Mouse (Mus musculus): ENCODE results near the gene Tmem102. TPM values are rescaled to one million over a fixed set of nuclear protein-coding genes. Genes with fewer than 3 reads are reported as not detected.

Gene Tmem102
- polyA plus RNA-seq, 1 experiment from 2014 or later, result 22.9 TPM

GRCm38 (mm10) chr11:69846198-69846680, 40.8 kb upstream of the Tmem102 start, which contains the start of gene Plscr3:
Gene Plscr3 (plus strand): TSS chr11:69846376.
- Histone ChIP-seq H3K27me3 (replicated peaks; ENCODE audit: control insufficient read depth, insufficient read depth, low read length) (no peaks in the 10 kb centered on the region), H3K9ac (ENCODE audit: low read length) (peak within 1 kb of the TSS; percentile 87), H3K27ac (ENCODE audit: low read depth) (peak within 1 kb of the TSS; percentile 96), H3K4me2 (ENCODE audit: low read length) (peak within 1 kb of the TSS; percentile 91), H3K9me3 (ENCODE audit: control insufficient read depth, low read length) (no peaks in the 10 kb centered on the region), H3K36me3 (ENCODE audit: control insufficient read depth, insufficient read depth, low read length) (peaks cover 32% of the 10 kb centered on the region), H3K4me1 (replicated peaks; ENCODE audit: control insufficient read depth, insufficient read depth, low read length) (peaks cover 20% of the 10 kb centered on the region), H3K4me3 (ENCODE audit: low read depth, low read length) (peak within 1 kb of the TSS; percentile 77)
- 1% methylated on average over 37 of the region's 38 CpGs for WGBS
- DNase-seq (ENCODE audit: low spot score), result peak; percentile 97
- peak; percentile 91 for ATAC-seq (replicated peaks; ENCODE audit: low FRiP score, low TSS enrichment, low read depth)

- Histone ChIP-seq H3K4me3 (ENCODE audit: low read depth, low read length) (peak overlapping the region; percentile 79), H3K27ac (ENCODE audit: low read depth) (peak overlapping the region; percentile 83), H3K27me3 (replicated peaks; ENCODE audit: control insufficient read depth, insufficient read depth, low read length) (no peaks in the 10 kb centered on the region), H3K9me3 (ENCODE audit: control insufficient read depth, low read length) (no peaks in the 10 kb centered on the region), H3K36me3 (ENCODE audit: control insufficient read depth, insufficient read depth, low read length) (0 out of 2 replicates have a peak, but pooled peaks cover 2% of the 10 kb centered on the region), H3K4me1 (replicated peaks; ENCODE audit: control insufficient read depth, insufficient read depth, low read length) (peaks cover 29% of the 10 kb centered on the region), H3K4me2 (ENCODE audit: low read length) (peak overlapping the region; percentile 68), H3K9ac (ENCODE audit: low read length) (peak overlapping the region; percentile 64)
- 1% methylated on average over 7 of the region's 7 CpGs for WGBS
- DNase-seq (ENCODE audit: low spot score) (no peak), ATAC-seq (replicated peaks; ENCODE audit: low FRiP score, low TSS enrichment, low read depth) (peak; percentile 2; the same call in 1 of the 2 replicates)
These were observed 33.3 kb upstream of the Tmem102 start for GRCm38 (mm10) chr11:69838714-69839104.

GRCm38 (mm10) chr11:69837952-69838713, 32.7 kb upstream of the Tmem102 start, which contains the start of gene Tmem256:
Gene Tmem256 (plus strand): TSS chr11:69838514.
- H3K36me3 ChIP-seq (ENCODE audit: control insufficient read depth, insufficient read depth, low read length), result peaks cover 8% of the 10 kb centered on the region; the same call in 1 of the 2 replicates
- under 1% methylated on average over 34 of the region's 34 CpGs for WGBS
- peaks cover 32% of the 10 kb centered on the region for H3K4me1 ChIP-seq (replicated peaks; ENCODE audit: control insufficient read depth, insufficient read depth, low read length)
- H3K9me3 ChIP-seq (ENCODE audit: control insufficient read depth, low read length), result no peaks in the 10 kb centered on the region
- peak within 1 kb of the TSS; percentile 64 for H3K9ac ChIP-seq (ENCODE audit: low read length)
- peak within 1 kb of the TSS; percentile 79 for H3K4me3 ChIP-seq (ENCODE audit: low read depth, low read length)
- H3K27ac ChIP-seq (ENCODE audit: low read depth), result peak within 1 kb of the TSS; percentile 83
- H3K4me2 ChIP-seq (ENCODE audit: low read length), result peak within 1 kb of the TSS; percentile 77
- ATAC-seq (replicated peaks; ENCODE audit: low FRiP score, low TSS enrichment, low read depth) (peak; percentile 89), DNase-seq (ENCODE audit: low spot score) (peak; percentile 100)
- H3K27me3 ChIP-seq (replicated peaks; ENCODE audit: control insufficient read depth, insufficient read depth, low read length), result no peaks in the 10 kb centered on the region

GRCm38 (mm10) chr11:69837604-69837951, 32.2 kb upstream of the Tmem102 start, which contains the start of gene Nlgn2:
Gene Nlgn2 (minus strand): TSS chr11:69837784.
- Histone ChIP-seq H3K4me1 (replicated peaks; ENCODE audit: control insufficient read depth, insufficient read depth, low read length) (peaks cover 32% of the 10 kb centered on the region), H3K4me2 (ENCODE audit: low read length) (peak within 1 kb of the TSS; percentile 77), H3K9me3 (ENCODE audit: control insufficient read depth, low read length) (no peaks in the 10 kb centered on the region), H3K27me3 (replicated peaks; ENCODE audit: control insufficient read depth, insufficient read depth, low read length) (no peaks in the 10 kb centered on the region), H3K27ac (ENCODE audit: low read depth) (peak within 1 kb of the TSS; percentile 83), H3K36me3 (ENCODE audit: control insufficient read depth, insufficient read depth, low read length) (peaks cover 14% of the 10 kb centered on the region), H3K4me3 (ENCODE audit: low read depth, low read length) (peak within 1 kb of the TSS; percentile 79), H3K9ac (ENCODE audit: low read length) (peak within 1 kb of the TSS; percentile 64)
- ATAC-seq (replicated peaks; ENCODE audit: low FRiP score, low TSS enrichment, low read depth) (peak; percentile 74), DNase-seq (ENCODE audit: low spot score) (no peak)
- 0% methylated on average over 30 of the region's 32 CpGs for WGBS

GRCm38 (mm10) chr11:69836703-69837576, 31.5 kb upstream of the Tmem102 start:
- peak overlapping the region; percentile 62 for H3K9ac ChIP-seq (ENCODE audit: low read length)
- H3K27ac ChIP-seq (ENCODE audit: low read depth), result peak overlapping the region; percentile 78
- H3K36me3 ChIP-seq (ENCODE audit: control insufficient read depth, insufficient read depth, low read length), result peaks cover 20% of the 10 kb centered on the region
- H3K4me1 ChIP-seq (replicated peaks; ENCODE audit: control insufficient read depth, insufficient read depth, low read length), result peaks cover 32% of the 10 kb centered on the region
- peak overlapping the region; percentile 77 for H3K4me2 ChIP-seq (ENCODE audit: low read length)
- peak overlapping the region; percentile 79 for H3K4me3 ChIP-seq (ENCODE audit: low read depth, low read length)
- H3K27me3 ChIP-seq (replicated peaks; ENCODE audit: control insufficient read depth, insufficient read depth, low read length), result no peaks in the 10 kb centered on the region
- WGBS, result 2% methylated on average over 51 of the region's 52 CpGs
- DNase-seq (ENCODE audit: low spot score) (peak; percentile 83), ATAC-seq (replicated peaks; ENCODE audit: low FRiP score, low TSS enrichment, low read depth) (peak; percentile 0; the same call in 1 of the 2 replicates)
- no peaks in the 10 kb centered on the region for H3K9me3 ChIP-seq (ENCODE audit: control insufficient read depth, low read length)

GRCm38 (mm10) chr11:69835966-69836335, 30.5 kb upstream of the Tmem102 start:
- WGBS, result 19% methylated on average over 4 of the region's 4 CpGs
- H3K27ac ChIP-seq (ENCODE audit: low read depth), result no peak overlapping the region

GRCm38 (mm10) chr11:69835326-69835965, 30.0 kb upstream of the Tmem102 start:
- H3K27ac ChIP-seq (ENCODE audit: low read depth), result no peak overlapping the region
- 19% methylated on average over 9 of the region's 9 CpGs for WGBS
- ATAC-seq (replicated peaks; ENCODE audit: low FRiP score, low TSS enrichment, low read depth), result no peak
- no peaks in the 10 kb centered on the region for H3K9me3 ChIP-seq (ENCODE audit: control insufficient read depth, low read length)
- peak overlapping the region; percentile 77 for H3K4me2 ChIP-seq (ENCODE audit: low read length)
- no peaks in the 10 kb centered on the region for H3K27me3 ChIP-seq (replicated peaks; ENCODE audit: control insufficient read depth, insufficient read depth, low read length)
- H3K4me3 ChIP-seq (ENCODE audit: low read depth, low read length), result peak overlapping the region; percentile 79
- H3K4me1 ChIP-seq (replicated peaks; ENCODE audit: control insufficient read depth, insufficient read depth, low read length), result peaks cover 32% of the 10 kb centered on the region
- peaks cover 20% of the 10 kb centered on the region for H3K36me3 ChIP-seq (ENCODE audit: control insufficient read depth, insufficient read depth, low read length)
- no peak overlapping the region for H3K9ac ChIP-seq (ENCODE audit: low read length)
- no peak for DNase-seq (ENCODE audit: low spot score)

More at GRCm38 (mm10) chr11:69835966-69836335, 30.5 kb upstream of the Tmem102 start:
- Histone ChIP-seq H3K27me3 (replicated peaks; ENCODE audit: control insufficient read depth, insufficient read depth, low read length) (no peaks in the 10 kb centered on the region), H3K9ac (ENCODE audit: low read length) (no peak overlapping the region), H3K9me3 (ENCODE audit: control insufficient read depth, low read length) (no peaks in the 10 kb centered on the region), H3K36me3 (ENCODE audit: control insufficient read depth, insufficient read depth, low read length) (peaks cover 20% of the 10 kb centered on the region), H3K4me3 (ENCODE audit: low read depth, low read length) (peak overlapping the region; percentile 79), H3K4me2 (ENCODE audit: low read length) (peak overlapping the region; percentile 77), H3K4me1 (replicated peaks; ENCODE audit: control insufficient read depth, insufficient read depth, low read length) (peaks cover 32% of the 10 kb centered on the region)
- ATAC-seq (replicated peaks; ENCODE audit: low FRiP score, low TSS enrichment, low read depth), result no peak
- no peak for DNase-seq (ENCODE audit: low spot score)
